Mouse (Mus musculus) heart, postnatal 0 days (tissue): ENCODE results near the gene Ntm.

Experiments used
- CTCF ChIP-seq: IDR thresholded peaks from 2 replicates; pipeline ENCODE4 v1.5.1; 2016; ENCODE audit warnings: antibody characterized with exemption, control low read depth, low read depth
- EP300 ChIP-seq: IDR thresholded peaks from 2 replicates; pipeline ENCODE4 v1.6.1; 2016; ENCODE audit warnings: antibody characterized with exemption, low read depth

GRCm38 (mm10) chr9:29531147-29531917, 431.6 kb downstream of the Ntm start:
- TF ChIP-seq CTCF (no peak), EP300 (no peak)
